Mouse (Mus musculus): ENCODE results near the gene Tmc4. TPM values are rescaled to one million over a fixed set of nuclear protein-coding genes. Genes with fewer than 3 reads are reported as not detected.
"Not testable (repeated sequence)": the region's sequence is repeated elsewhere in the genome, so short reads cannot be mapped to it uniquely, and the experiment has no call there.

The Tmc4 gene
- polyA plus RNA-seq, 2 experiments, result 4.8 to 20.2 TPM

DNA sequence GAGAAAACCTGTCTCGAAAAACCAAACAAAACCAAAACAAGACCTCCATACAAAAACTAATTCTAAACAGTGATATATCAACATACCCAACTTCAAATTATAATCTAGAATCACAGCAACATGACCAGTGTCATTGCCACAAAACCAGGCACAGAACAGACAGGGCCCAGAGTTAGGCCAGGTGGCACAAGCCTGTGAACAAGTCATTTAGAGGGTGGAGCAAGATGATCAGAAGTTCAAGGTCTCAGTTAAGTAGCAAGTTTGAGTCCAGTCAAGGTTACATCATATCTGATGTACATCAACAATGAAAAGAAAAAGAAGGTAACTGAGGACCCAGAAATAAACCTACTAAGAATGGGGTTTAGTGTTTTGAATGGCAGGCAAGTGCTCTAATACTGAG, 31.6 kb upstream of the Tmc4 start:
- 74% methylated on average over 1 of the region's 1 CpGs for WGBS
- Histone ChIP-seq H3K27me3 (ENCODE audit: control insufficient read depth, insufficient read depth, low read length) (no peaks in the 10 kb centered on the region), H3K9me3 (ENCODE audit: control insufficient read depth, low read length) (no peaks in the 10 kb centered on the region), H3K4me3 (replicated peaks; ENCODE audit: low read length) (no peak overlapping the region), H3K4me2 (replicated peaks; ENCODE audit: low read depth, low read length, severe bottlenecking) (no peak overlapping the region), H3K9ac (ENCODE audit: low read depth, low read length, severe bottlenecking) (no peak overlapping the region), H3K27ac (replicated peaks; ENCODE audit: low read depth, low read length) (no peak overlapping the region), H3K36me3 (ENCODE audit: control insufficient read depth, insufficient read depth, low read length) (peaks cover 34% of the 10 kb centered on the region), H3K4me1 (ENCODE audit: control insufficient read depth, insufficient read depth, low read length) (peaks cover 3% of the 10 kb centered on the region; the same call in 1 of the 2 replicates)
- DNase-seq (ENCODE audit: low spot score) (no peak), ATAC-seq (ENCODE audit: low FRiP score, low read depth) (no peak)
- TF ChIP-seq POLR2A (IDR thresholded peaks at IDR 0.05; ENCODE audit: borderline replicate concordance, extremely low read depth, insufficient read depth, insufficient read length), result no peak

DNA sequence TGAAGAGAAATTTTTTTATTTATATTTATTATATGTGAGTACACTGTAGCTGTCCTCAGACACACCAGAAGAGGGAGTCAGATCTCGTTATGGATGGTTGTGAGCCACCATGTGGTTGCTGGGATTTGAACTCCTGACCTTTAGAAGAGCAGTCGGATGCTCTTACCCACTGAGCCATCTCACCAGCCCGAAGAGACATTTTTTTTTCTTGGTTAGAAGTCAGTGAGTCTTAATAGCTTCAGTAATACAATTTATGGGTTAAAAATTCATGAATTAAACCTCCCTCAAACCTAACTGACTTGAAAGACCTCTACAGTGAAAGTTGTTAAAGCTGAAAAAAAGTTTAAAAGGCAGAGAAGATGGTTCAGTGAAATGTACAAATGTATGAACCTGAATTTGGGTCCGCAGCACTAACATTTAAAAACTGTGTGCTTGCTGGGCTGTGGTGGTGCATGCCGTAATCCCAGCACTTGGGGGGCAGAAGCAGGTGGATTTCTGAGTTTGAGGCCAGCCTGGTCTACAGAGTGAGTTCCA, 31.2 kb upstream of the Tmc4 start:
- not testable (repeated sequence) for H3K27ac ChIP-seq (replicated peaks; ENCODE audit: low read depth, low read length); ATAC-seq (ENCODE audit: low FRiP score, low read depth); H3K27me3 ChIP-seq (ENCODE audit: control insufficient read depth, insufficient read depth, low read length); H3K9ac ChIP-seq (ENCODE audit: low read depth, low read length, severe bottlenecking); DNase-seq (ENCODE audit: low spot score); H3K4me1 ChIP-seq (ENCODE audit: control insufficient read depth, insufficient read depth, low read length); H3K4me3 ChIP-seq (replicated peaks; ENCODE audit: low read length); H3K9me3 ChIP-seq (ENCODE audit: control insufficient read depth, low read length); H3K4me2 ChIP-seq (replicated peaks; ENCODE audit: low read depth, low read length, severe bottlenecking)
- WGBS, result 33% methylated on average over 5 of the region's 5 CpGs
- H3K36me3 ChIP-seq (ENCODE audit: control insufficient read depth, insufficient read depth, low read length), result peaks cover 34% of the 10 kb centered on the region

DNA sequence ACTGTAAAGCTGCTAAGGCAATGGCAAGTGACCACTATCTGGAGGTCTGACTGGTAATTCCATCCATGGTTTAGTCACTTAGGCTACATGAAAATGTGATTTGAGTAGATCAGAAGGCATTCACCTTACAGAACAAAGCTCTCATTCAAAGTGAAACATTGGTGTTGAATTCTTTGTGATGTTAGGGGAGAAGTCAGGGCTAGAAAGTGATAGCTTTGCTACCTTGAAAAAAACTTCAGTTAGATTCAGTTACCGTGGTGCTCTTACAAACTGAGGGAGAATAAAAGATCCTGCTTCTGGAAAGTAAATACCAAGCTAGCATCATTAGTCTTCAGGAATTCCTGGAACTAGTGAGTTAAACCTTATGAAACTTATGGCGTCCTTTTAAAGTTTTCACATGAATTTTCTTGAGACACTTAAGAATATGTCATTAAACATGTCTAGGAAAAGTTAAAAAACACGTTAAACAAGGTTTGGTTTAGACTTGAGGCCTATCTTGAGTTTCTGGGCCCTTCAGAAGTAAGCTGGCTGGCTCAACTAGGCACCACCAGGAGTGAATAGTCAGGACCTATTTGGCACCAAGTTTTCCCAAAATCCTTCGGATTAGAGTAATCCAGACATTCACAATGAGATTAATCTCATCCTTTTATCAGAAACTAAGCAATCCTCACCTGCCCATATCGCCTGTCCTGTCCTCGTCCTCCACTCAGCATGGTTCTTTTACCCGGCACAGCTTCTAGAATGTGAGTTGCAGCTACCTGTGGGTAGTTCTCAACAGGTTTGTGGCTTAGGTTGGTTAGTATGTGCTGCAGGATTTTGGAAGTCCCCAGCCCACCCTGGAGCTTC, 30.4 kb upstream of the Tmc4 start:
- no peaks in the 10 kb centered on the region for H3K9me3 ChIP-seq (ENCODE audit: control insufficient read depth, low read length)
- ATAC-seq (ENCODE audit: low FRiP score, low read depth), result no peak
- no peak overlapping the region for H3K9ac ChIP-seq (ENCODE audit: low read depth, low read length, severe bottlenecking)
- no peak overlapping the region for H3K27ac ChIP-seq (replicated peaks; ENCODE audit: low read depth, low read length)
- H3K27me3 ChIP-seq (ENCODE audit: control insufficient read depth, insufficient read depth, low read length), result no peaks in the 10 kb centered on the region
- peaks cover 34% of the 10 kb centered on the region for H3K36me3 ChIP-seq (ENCODE audit: control insufficient read depth, insufficient read depth, low read length)
- H3K4me3 ChIP-seq (replicated peaks; ENCODE audit: low read length), result no peak overlapping the region
- no peak overlapping the region for H3K4me2 ChIP-seq (replicated peaks; ENCODE audit: low read depth, low read length, severe bottlenecking)
- 26% methylated on average over 7 of the region's 7 CpGs for WGBS
- DNase-seq (ENCODE audit: low spot score), result no peak
- peaks cover 3% of the 10 kb centered on the region; the same call in 1 of the 2 replicates for H3K4me1 ChIP-seq (ENCODE audit: control insufficient read depth, insufficient read depth, low read length)
- TF ChIP-seq POLR2A (IDR thresholded peaks at IDR 0.05; ENCODE audit: borderline replicate concordance, extremely low read depth, insufficient read depth, insufficient read length), result no peak

DNA sequence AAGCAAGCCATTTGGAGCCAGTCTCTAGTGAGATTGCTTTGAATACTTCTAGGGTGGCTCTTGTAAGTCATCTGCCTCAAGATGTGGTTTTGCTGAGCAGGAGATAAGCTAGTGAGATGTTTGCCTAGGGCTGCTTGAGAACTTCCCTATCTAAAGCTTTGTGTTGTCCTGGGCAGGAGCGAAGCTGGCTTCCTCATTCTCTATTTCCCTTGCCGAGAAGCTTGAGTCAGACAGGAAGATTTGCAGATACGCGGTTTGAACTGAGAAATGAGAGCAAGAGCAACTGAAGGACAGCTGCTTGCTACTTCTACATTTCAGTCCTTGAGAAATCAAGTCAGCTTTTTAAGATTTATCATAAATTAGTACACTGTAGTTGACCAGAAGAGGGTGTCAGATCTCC, 29.7 kb upstream of the Tmc4 start:
- H3K9ac ChIP-seq (ENCODE audit: low read depth, low read length, severe bottlenecking), result no peak overlapping the region
- 66% methylated on average over 4 of the region's 4 CpGs for WGBS
- DNase-seq (ENCODE audit: low spot score) (no peak), ATAC-seq (ENCODE audit: low FRiP score, low read depth) (no peak)
- peaks cover 3% of the 10 kb centered on the region; the same call in 1 of the 2 replicates for H3K4me1 ChIP-seq (ENCODE audit: control insufficient read depth, insufficient read depth, low read length)
- TF ChIP-seq POLR2A (IDR thresholded peaks at IDR 0.05; ENCODE audit: borderline replicate concordance, extremely low read depth, insufficient read depth, insufficient read length), result no peak
- H3K4me2 ChIP-seq (replicated peaks; ENCODE audit: low read depth, low read length, severe bottlenecking), result no peak overlapping the region
- no peak overlapping the region for H3K27ac ChIP-seq (replicated peaks; ENCODE audit: low read depth, low read length)
- peaks cover 34% of the 10 kb centered on the region for H3K36me3 ChIP-seq (ENCODE audit: control insufficient read depth, insufficient read depth, low read length)
- no peaks in the 10 kb centered on the region for H3K27me3 ChIP-seq (ENCODE audit: control insufficient read depth, insufficient read depth, low read length)
- H3K9me3 ChIP-seq (ENCODE audit: control insufficient read depth, low read length), result no peaks in the 10 kb centered on the region
- H3K4me3 ChIP-seq (replicated peaks; ENCODE audit: low read length), result no peak overlapping the region

DNA sequence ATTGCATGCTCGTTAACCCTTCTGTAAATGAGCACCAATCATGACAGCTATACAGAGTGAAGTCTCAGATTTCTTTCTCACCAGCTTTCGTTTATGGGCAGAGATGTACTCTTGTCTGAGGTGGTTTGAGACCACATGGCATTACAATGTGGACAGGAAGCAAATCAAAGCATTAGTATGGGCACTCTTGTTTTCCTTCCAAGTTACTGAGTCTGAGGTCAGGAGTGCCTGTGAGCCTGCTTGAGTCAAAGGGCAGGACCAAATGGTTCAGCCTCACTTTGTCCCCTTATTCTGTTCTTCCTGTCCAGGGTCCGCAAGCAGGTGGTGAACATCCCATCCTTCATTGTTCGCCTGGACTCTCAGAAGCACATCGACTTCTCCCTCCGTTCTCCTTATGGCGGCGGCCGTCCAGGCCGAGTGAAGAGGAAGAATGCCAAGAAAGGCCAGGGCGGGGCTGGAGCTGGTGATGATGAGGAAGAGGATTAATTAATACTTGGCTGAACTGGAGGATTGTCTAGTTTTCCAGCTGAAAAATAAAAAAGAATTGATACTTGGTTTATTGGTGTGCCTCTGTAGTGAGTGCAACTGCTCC, 29.1 kb upstream of the Tmc4 start:
- 0 out of 2 replicates have a peak overlapping the region, but pooled peaks have one; percentile 92 for H3K9ac ChIP-seq (ENCODE audit: low read depth, low read length, severe bottlenecking)
- peak overlapping the region; percentile 74 for H3K4me3 ChIP-seq (replicated peaks; ENCODE audit: low read length)
- DNase-seq (ENCODE audit: low spot score) (no peak), ATAC-seq (ENCODE audit: low FRiP score, low read depth) (no peak)
- no peaks in the 10 kb centered on the region for H3K27me3 ChIP-seq (ENCODE audit: control insufficient read depth, insufficient read depth, low read length)
- H3K27ac ChIP-seq (replicated peaks; ENCODE audit: low read depth, low read length), result no peak overlapping the region
- no peak for TF ChIP-seq POLR2A (IDR thresholded peaks at IDR 0.05; ENCODE audit: borderline replicate concordance, extremely low read depth, insufficient read depth, insufficient read length)
- H3K36me3 ChIP-seq (ENCODE audit: control insufficient read depth, insufficient read depth, low read length), result peaks cover 36% of the 10 kb centered on the region
- H3K4me2 ChIP-seq (replicated peaks; ENCODE audit: low read depth, low read length, severe bottlenecking), result peak overlapping the region; percentile 87
- H3K4me1 ChIP-seq (ENCODE audit: control insufficient read depth, insufficient read depth, low read length), result peaks cover 3% of the 10 kb centered on the region; the same call in 1 of the 2 replicates
- H3K9me3 ChIP-seq (ENCODE audit: control insufficient read depth, low read length), result no peaks in the 10 kb centered on the region
- WGBS, result 65% methylated on average over 11 of the region's 11 CpGs

Measured in limb, embryonic 14.5 days (tissue).